Mouse (Mus musculus): ENCODE results near the gene Oca2.

- no peak for TF ChIP-seq POLR2A (IDR thresholded peaks at IDR 0.05; ENCODE audit: extremely low read depth, insufficient read depth, low read length)
- TF ChIP-seq CTCF (IDR thresholded peaks at IDR 0.05; ENCODE audit: extremely low read depth, insufficient read depth, low read length): no peak
These were observed 280.2 kb downstream of the Oca2 start for GRCm38 (mm10) chr7:56519741-56520140.

All from cortical plate, adult 2 months (tissue).